Mouse (Mus musculus): ENCODE results near the gene Ndufb8. TPM values are rescaled to one million over a fixed set of nuclear protein-coding genes. Genes with fewer than 3 reads are reported as not detected.

The Ndufb8 gene
- polyA plus RNA-seq (2012; fragmentation: generic; extraction: Trizol) = 648 TPM

- peak within 1 kb of the TSS; percentile 99 for H3K4me3 ChIP-seq
- H3K36me3 ChIP-seq (ENCODE audit: control insufficient read depth, insufficient read depth) = peaks cover 2% of the 10 kb centered on the region
- H3ac ChIP-seq (ENCODE audit: control insufficient read depth, insufficient read length) = peak within 1 kb of the TSS; percentile 97
- TF ChIP-seq REST (IDR thresholded peaks at IDR 0.05; ENCODE audit: insufficient read depth, insufficient read length) (no peak), MAX (IDR thresholded peaks at IDR 0.05; ENCODE audit: low read depth) (no peak), E2F4 (IDR thresholded peaks at IDR 0.05; ENCODE audit: insufficient read depth) (peak; percentile 84), POLR2A (IDR thresholded peaks at IDR 0.05; ENCODE audit: insufficient read length, low read depth) (peak; percentile 94), TCF3 (IDR thresholded peaks at IDR 0.05; ENCODE audit: insufficient read length, low read depth) (no peak), TCF12 (IDR thresholded peaks at IDR 0.05; ENCODE audit: insufficient read depth, poor library complexity, severe bottlenecking) (no peak), MYOD1 (IDR thresholded peaks at IDR 0.05; ENCODE audit: control insufficient read depth in 1 of 3, insufficient read length in 2 of 3, low read depth in 2 of 3) (peak in 1 of 3 experiments; percentile 21), POLR2AphosphoS2 (IDR thresholded peaks at IDR 0.05; ENCODE audit: insufficient read length, low read depth) (peak; percentile 88)
- H3K27me3 ChIP-seq (ENCODE audit: control insufficient read depth, insufficient read depth, insufficient read length) = no peaks in the 10 kb centered on the region
- H3K4me2 ChIP-seq (ENCODE audit: low read depth) = peak within 1 kb of the TSS; percentile 90
- peaks cover 24% of the 10 kb centered on the region for H3K79me2 ChIP-seq (ENCODE audit: control insufficient read depth, insufficient read depth)
Measured at GRCm38 (mm10) chr19:44554861-44555590, at the start of gene Ndufb8. Gene Ndufb8 (minus strand): TSS chr19:44555440.

DNA sequence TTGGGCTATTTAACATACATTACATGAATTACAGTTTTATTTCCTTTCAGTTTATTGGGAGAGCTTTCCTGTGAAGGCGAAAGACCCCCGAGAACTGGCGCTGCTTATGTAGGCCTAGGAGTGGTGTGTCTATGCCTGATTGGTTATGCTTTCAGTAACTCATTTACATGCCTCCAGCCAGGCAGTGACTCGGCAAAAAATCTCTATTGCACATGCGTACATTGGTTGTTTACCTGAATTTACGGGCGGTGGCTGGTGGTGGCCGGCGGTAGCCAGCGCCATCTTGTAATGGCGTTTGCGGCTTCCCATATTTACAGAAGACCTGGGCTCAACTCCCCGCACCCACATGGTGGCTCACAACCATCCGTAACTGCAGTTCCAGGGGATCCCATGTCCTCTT lies 38.9 kb upstream of the Ndufb8 start:
- Histone ChIP-seq H3K4me2 (ENCODE audit: low read depth) (no peak overlapping the region), H3K36me3 (ENCODE audit: control insufficient read depth, insufficient read depth) (no peaks in the 10 kb centered on the region), H3K4me3 (no peak overlapping the region), H3K79me2 (ENCODE audit: control insufficient read depth, insufficient read depth) (no peaks in the 10 kb centered on the region), H3ac (ENCODE audit: control insufficient read depth, insufficient read length) (no peak overlapping the region), H3K27me3 (ENCODE audit: control insufficient read depth, insufficient read depth, insufficient read length) (peaks cover 45% of the 10 kb centered on the region)
- TF ChIP-seq POLR2AphosphoS2 (IDR thresholded peaks at IDR 0.05; ENCODE audit: insufficient read length, low read depth) = no peak

DNA sequence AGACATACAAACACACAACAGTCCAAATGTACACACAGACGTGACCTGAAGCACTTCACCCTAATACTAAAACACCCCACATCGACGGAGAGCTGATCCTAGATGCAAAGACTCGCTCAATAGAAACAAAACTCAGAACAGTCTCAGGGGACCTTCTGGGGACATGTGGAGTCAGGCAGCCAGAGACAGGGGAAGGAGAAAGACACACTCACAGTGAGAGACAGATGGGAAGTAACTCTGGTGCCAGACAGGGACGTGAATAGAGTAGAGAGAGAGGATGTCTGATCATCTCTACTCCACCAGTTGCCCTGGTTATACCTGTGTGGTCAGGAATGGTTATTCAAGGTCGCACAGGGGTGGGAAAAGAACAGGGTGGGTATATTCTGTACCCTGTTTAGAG lies 36.4 kb upstream of the Ndufb8 start:
- Histone ChIP-seq H3K4me3 (no peak overlapping the region), H3K27me3 (ENCODE audit: control insufficient read depth, insufficient read depth, insufficient read length) (peaks cover 41% of the 10 kb centered on the region), H3K36me3 (ENCODE audit: control insufficient read depth, insufficient read depth) (no peaks in the 10 kb centered on the region), H3K79me2 (ENCODE audit: control insufficient read depth, insufficient read depth) (no peaks in the 10 kb centered on the region), H3ac (ENCODE audit: control insufficient read depth, insufficient read length) (no peak overlapping the region), H3K4me2 (ENCODE audit: low read depth) (no peak overlapping the region)
- TF ChIP-seq TCF3 (IDR thresholded peaks at IDR 0.05; ENCODE audit: insufficient read length, low read depth) = no peak
- no peak for TF ChIP-seq MYOD1 (IDR thresholded peaks at IDR 0.05; ENCODE audit: control insufficient read depth in 1 of 3, insufficient read length in 2 of 3, low read depth in 2 of 3)
- TF ChIP-seq POLR2A (IDR thresholded peaks at IDR 0.05; ENCODE audit: insufficient read length, low read depth) = no peak
- no peak for TF ChIP-seq USF1 (IDR thresholded peaks at IDR 0.05; ENCODE audit: low read depth)
- no peak for TF ChIP-seq TCF12 (IDR thresholded peaks at IDR 0.05; ENCODE audit: insufficient read depth, poor library complexity, severe bottlenecking)

DNA sequence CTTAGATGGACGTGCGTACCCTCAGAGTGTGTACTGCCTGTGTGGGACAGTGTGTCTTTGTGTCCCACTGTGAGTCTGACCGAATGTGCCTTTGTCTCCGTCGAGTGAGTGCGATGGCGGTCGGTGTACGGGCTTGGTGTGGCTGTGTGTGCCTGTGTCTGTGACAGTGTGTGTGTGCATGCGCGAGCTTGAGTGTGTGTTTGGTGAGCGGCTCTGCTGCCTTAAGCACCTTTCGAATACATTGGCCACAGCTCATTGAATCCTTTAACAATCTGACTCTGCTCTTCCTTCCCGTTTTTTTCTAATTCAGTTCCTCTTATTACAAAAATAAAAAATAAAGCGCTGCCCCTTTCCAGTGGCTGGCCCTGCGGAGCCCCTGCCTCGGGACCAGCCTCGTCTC lies 35.8 kb upstream of the Ndufb8 start:
- Histone ChIP-seq H3ac (ENCODE audit: control insufficient read depth, insufficient read length) (no peak overlapping the region), H3K27me3 (ENCODE audit: control insufficient read depth, insufficient read depth, insufficient read length) (peaks cover 41% of the 10 kb centered on the region), H3K4me2 (ENCODE audit: low read depth) (no peak overlapping the region), H3K36me3 (ENCODE audit: control insufficient read depth, insufficient read depth) (no peaks in the 10 kb centered on the region), H3K4me3 (no peak overlapping the region), H3K79me2 (ENCODE audit: control insufficient read depth, insufficient read depth) (no peaks in the 10 kb centered on the region)
- TF ChIP-seq POLR2AphosphoS2 (IDR thresholded peaks at IDR 0.05; ENCODE audit: insufficient read length, low read depth) (no peak), SRF (IDR thresholded peaks at IDR 0.05; ENCODE audit: control insufficient read depth, insufficient read length, low read depth) (no peak), E2F4 (IDR thresholded peaks at IDR 0.05; ENCODE audit: insufficient read depth) (no peak), MAX (IDR thresholded peaks at IDR 0.05; ENCODE audit: low read depth) (no peak), MYOD1 (IDR thresholded peaks at IDR 0.05; ENCODE audit: control insufficient read depth in 1 of 3, insufficient read length in 2 of 3, low read depth in 2 of 3) (no peak), TCF12 (IDR thresholded peaks at IDR 0.05; ENCODE audit: insufficient read depth, poor library complexity, severe bottlenecking) (no peak), REST (IDR thresholded peaks at IDR 0.05; ENCODE audit: insufficient read depth, insufficient read length) (no peak), POLR2A (IDR thresholded peaks at IDR 0.05; ENCODE audit: insufficient read length, low read depth) (no peak), MYOG (IDR thresholded peaks at IDR 0.05; ENCODE audit: control insufficient read depth in 1 of 3, insufficient read depth in 1 of 3, insufficient read length in 2 of 3, low read depth in 2 of 3) (no peak), TCF3 (IDR thresholded peaks at IDR 0.05; ENCODE audit: insufficient read length, low read depth) (no peak), CEBPB (IDR thresholded peaks at IDR 0.05; ENCODE audit: insufficient read depth, poor library complexity, severe bottlenecking) (no peak)

GRCm38 (mm10) chr19:44589591-44590223 lies 34.5 kb upstream of the Ndufb8 start:
- no peak overlapping the region for H3ac ChIP-seq (ENCODE audit: control insufficient read depth, insufficient read length)
- no peaks in the 10 kb centered on the region for H3K36me3 ChIP-seq (ENCODE audit: control insufficient read depth, insufficient read depth)
- no peak for TF ChIP-seq REST (IDR thresholded peaks at IDR 0.05; ENCODE audit: insufficient read depth, insufficient read length)
- TF ChIP-seq POLR2AphosphoS2 (IDR thresholded peaks at IDR 0.05; ENCODE audit: insufficient read length, low read depth) = no peak
- no peak for TF ChIP-seq TCF3 (IDR thresholded peaks at IDR 0.05; ENCODE audit: insufficient read length, low read depth)
- no peak overlapping the region for H3K4me2 ChIP-seq (ENCODE audit: low read depth)
- peaks cover 46% of the 10 kb centered on the region for H3K27me3 ChIP-seq (ENCODE audit: control insufficient read depth, insufficient read depth, insufficient read length)
- H3K79me2 ChIP-seq (ENCODE audit: control insufficient read depth, insufficient read depth) = no peaks in the 10 kb centered on the region
- H3K4me3 ChIP-seq = no peak overlapping the region
